Mouse (Mus musculus): Measurements from ENCODE around the gene Mdfic. TPM values are rescaled to one million over a fixed set of nuclear protein-coding genes. Genes with fewer than 3 reads are reported as not detected.

Mdfic gene
- polyA plus RNA-seq, 1 experiment: 5.4 TPM

- H3K4me1 ChIP-seq (ENCODE audit: control insufficient read depth, insufficient read depth, low read length): no peaks in the 10 kb centered on the region
- TF ChIP-seq POLR2A (IDR thresholded peaks at IDR 0.05; ENCODE audit: insufficient read depth, low read length) (no peak), CTCF (IDR thresholded peaks at IDR 0.05; ENCODE audit: low read depth, low read length) (no peak), EP300 (IDR thresholded peaks at IDR 0.05; ENCODE audit: insufficient read depth, low read depth, low read length) (no peak)
These were observed 24.9 kb downstream of the Mdfic start for GRCm38 (mm10) chr6:15745313-15745712.

DNA sequence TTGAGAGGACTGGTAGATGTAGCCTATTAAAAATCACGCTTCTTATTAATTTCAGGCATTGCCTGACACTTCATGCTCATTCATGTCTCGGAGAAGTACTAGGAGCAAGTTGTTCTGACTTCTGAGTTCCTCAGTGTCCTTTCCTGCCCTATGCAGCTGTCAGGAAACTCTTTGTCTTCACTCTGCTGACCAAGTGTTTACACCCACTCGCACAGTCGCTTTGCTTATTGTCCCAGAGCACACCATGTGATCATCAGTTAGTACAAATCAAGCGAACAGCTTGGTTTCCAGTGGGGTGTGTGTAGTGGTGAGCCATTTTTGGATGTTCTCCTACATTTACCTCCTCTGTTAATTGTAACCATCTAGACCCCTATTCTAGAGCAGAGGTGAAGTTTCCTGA lies 25.4 kb downstream of the Mdfic start:
- Histone ChIP-seq H3K4me1 (ENCODE audit: control insufficient read depth, insufficient read depth, low read length) (no peaks in the 10 kb centered on the region), H3K9ac (ENCODE audit: low read depth, poor library complexity, severe bottlenecking) (no peak overlapping the region), H3K4me3 (ENCODE audit: low read depth, low read length) (no peak overlapping the region), H3K36me3 (ENCODE audit: control insufficient read depth, insufficient read depth, low read length, poor library complexity, severe bottlenecking) (no peaks in the 10 kb centered on the region), H3K9me3 (replicated peaks; ENCODE audit: control insufficient read depth, insufficient read depth, low read length, poor library complexity, severe bottlenecking) (no peaks in the 10 kb centered on the region), H3K27me3 (ENCODE audit: control insufficient read depth, insufficient read depth, low read length, poor library complexity, severe bottlenecking) (no peaks in the 10 kb centered on the region), H3K27ac (ENCODE audit: insufficient read depth, low read length) (no peak overlapping the region)
- no peak for TF ChIP-seq EP300 (IDR thresholded peaks at IDR 0.05; ENCODE audit: insufficient read depth, low read depth, low read length)
- TF ChIP-seq POLR2A (IDR thresholded peaks at IDR 0.05; ENCODE audit: insufficient read depth, low read length): no peak
- no peak for TF ChIP-seq CTCF (IDR thresholded peaks at IDR 0.05; ENCODE audit: low read depth, low read length)

More at GRCm38 (mm10) chr6:15745313-15745712, 24.9 kb downstream of the Mdfic start:
- no peak overlapping the region for H3K27ac ChIP-seq (ENCODE audit: insufficient read depth, low read length)
- H3K36me3 ChIP-seq (ENCODE audit: control insufficient read depth, insufficient read depth, low read length, poor library complexity, severe bottlenecking): no peaks in the 10 kb centered on the region
- no peak overlapping the region for H3K9ac ChIP-seq (ENCODE audit: low read depth, poor library complexity, severe bottlenecking)
- H3K4me3 ChIP-seq (ENCODE audit: low read depth, low read length): no peak overlapping the region
- H3K9me3 ChIP-seq (replicated peaks; ENCODE audit: control insufficient read depth, insufficient read depth, low read length, poor library complexity, severe bottlenecking): no peaks in the 10 kb centered on the region
- no peaks in the 10 kb centered on the region for H3K27me3 ChIP-seq (ENCODE audit: control insufficient read depth, insufficient read depth, low read length, poor library complexity, severe bottlenecking)

DNA sequence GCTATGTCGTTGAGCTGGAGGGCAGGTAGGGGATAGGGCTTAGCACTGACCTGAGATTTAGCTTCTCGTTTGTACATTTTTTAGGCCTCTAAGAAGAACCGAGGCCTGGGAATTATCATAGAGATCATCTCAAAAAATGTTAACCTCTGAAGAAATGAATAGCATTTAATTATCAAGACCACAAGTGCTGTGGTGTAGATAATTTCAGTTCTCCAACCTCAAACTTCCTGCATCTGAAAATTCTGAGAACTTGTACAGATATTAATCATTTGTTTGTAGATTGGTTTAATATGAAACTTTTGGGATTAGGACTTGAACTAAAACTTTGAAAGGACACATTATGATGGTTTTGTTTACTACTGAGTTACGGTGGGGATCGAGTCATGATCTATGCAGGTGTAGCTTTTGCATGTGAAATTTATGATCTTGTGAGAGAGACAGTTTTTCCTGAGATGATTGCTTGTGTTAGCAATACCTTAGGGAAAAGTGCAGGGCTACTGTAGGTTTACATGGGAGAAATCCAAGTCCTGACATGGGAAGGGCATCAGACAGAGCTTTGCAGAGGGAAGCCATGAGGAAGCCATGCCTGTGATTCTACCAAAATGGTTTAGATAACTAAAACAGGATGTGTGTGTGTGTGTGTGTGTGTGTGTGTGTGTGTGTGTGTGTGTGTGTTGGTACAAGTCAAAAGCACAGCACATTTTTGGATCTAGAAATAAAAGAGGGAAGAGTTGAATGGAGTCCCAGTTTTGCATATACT lies 27.1 kb downstream of the Mdfic start:
- TF ChIP-seq POLR2A (IDR thresholded peaks at IDR 0.05; ENCODE audit: insufficient read depth, low read length) (no peak), EP300 (IDR thresholded peaks at IDR 0.05; ENCODE audit: insufficient read depth, low read depth, low read length) (no peak), CTCF (IDR thresholded peaks at IDR 0.05; ENCODE audit: low read depth, low read length) (no peak)
- H3K4me3 ChIP-seq (ENCODE audit: low read depth, low read length): no peak overlapping the region
- H3K27ac ChIP-seq (ENCODE audit: insufficient read depth, low read length): no peak overlapping the region
- no peaks in the 10 kb centered on the region for H3K4me1 ChIP-seq (ENCODE audit: control insufficient read depth, insufficient read depth, low read length)
- no peaks in the 10 kb centered on the region for H3K27me3 ChIP-seq (ENCODE audit: control insufficient read depth, insufficient read depth, low read length, poor library complexity, severe bottlenecking)
- H3K36me3 ChIP-seq (ENCODE audit: control insufficient read depth, insufficient read depth, low read length, poor library complexity, severe bottlenecking): no peaks in the 10 kb centered on the region
- H3K9me3 ChIP-seq (replicated peaks; ENCODE audit: control insufficient read depth, insufficient read depth, low read length, poor library complexity, severe bottlenecking): no peaks in the 10 kb centered on the region
- no peak overlapping the region for H3K9ac ChIP-seq (ENCODE audit: low read depth, poor library complexity, severe bottlenecking)

GRCm38 (mm10) chr6:15748236-15748635 lies 27.8 kb downstream of the Mdfic start:
- H3K27ac ChIP-seq (ENCODE audit: insufficient read depth, low read length): no peak overlapping the region
- no peaks in the 10 kb centered on the region for H3K9me3 ChIP-seq (replicated peaks; ENCODE audit: control insufficient read depth, insufficient read depth, low read length, poor library complexity, severe bottlenecking)
- H3K27me3 ChIP-seq (ENCODE audit: control insufficient read depth, insufficient read depth, low read length, poor library complexity, severe bottlenecking): no peaks in the 10 kb centered on the region
- no peak for TF ChIP-seq POLR2A (IDR thresholded peaks at IDR 0.05; ENCODE audit: insufficient read depth, low read length)
- no peak for TF ChIP-seq CTCF (IDR thresholded peaks at IDR 0.05; ENCODE audit: low read depth, low read length)
- H3K36me3 ChIP-seq (ENCODE audit: control insufficient read depth, insufficient read depth, low read length, poor library complexity, severe bottlenecking): no peaks in the 10 kb centered on the region
- H3K4me3 ChIP-seq (ENCODE audit: low read depth, low read length): no peak overlapping the region
- H3K4me1 ChIP-seq (ENCODE audit: control insufficient read depth, insufficient read depth, low read length): no peaks in the 10 kb centered on the region
- no peak overlapping the region for H3K9ac ChIP-seq (ENCODE audit: low read depth, poor library complexity, severe bottlenecking)

GRCm38 (mm10) chr6:15748943-15749342 lies 28.5 kb downstream of the Mdfic start:
- H3K4me1 ChIP-seq (ENCODE audit: control insufficient read depth, insufficient read depth, low read length): no peaks in the 10 kb centered on the region
- H3K9me3 ChIP-seq (replicated peaks; ENCODE audit: control insufficient read depth, insufficient read depth, low read length, poor library complexity, severe bottlenecking): no peaks in the 10 kb centered on the region
- TF ChIP-seq EP300 (IDR thresholded peaks at IDR 0.05; ENCODE audit: insufficient read depth, low read depth, low read length): no peak
- no peak for TF ChIP-seq CTCF (IDR thresholded peaks at IDR 0.05; ENCODE audit: low read depth, low read length)
- TF ChIP-seq POLR2A (IDR thresholded peaks at IDR 0.05; ENCODE audit: insufficient read depth, low read length): no peak
- no peak overlapping the region for H3K9ac ChIP-seq (ENCODE audit: low read depth, poor library complexity, severe bottlenecking)
- no peaks in the 10 kb centered on the region for H3K27me3 ChIP-seq (ENCODE audit: control insufficient read depth, insufficient read depth, low read length, poor library complexity, severe bottlenecking)
- H3K27ac ChIP-seq (ENCODE audit: insufficient read depth, low read length): no peak overlapping the region
- no peaks in the 10 kb centered on the region for H3K36me3 ChIP-seq (ENCODE audit: control insufficient read depth, insufficient read depth, low read length, poor library complexity, severe bottlenecking)
- no peak overlapping the region for H3K4me3 ChIP-seq (ENCODE audit: low read depth, low read length)

DNA sequence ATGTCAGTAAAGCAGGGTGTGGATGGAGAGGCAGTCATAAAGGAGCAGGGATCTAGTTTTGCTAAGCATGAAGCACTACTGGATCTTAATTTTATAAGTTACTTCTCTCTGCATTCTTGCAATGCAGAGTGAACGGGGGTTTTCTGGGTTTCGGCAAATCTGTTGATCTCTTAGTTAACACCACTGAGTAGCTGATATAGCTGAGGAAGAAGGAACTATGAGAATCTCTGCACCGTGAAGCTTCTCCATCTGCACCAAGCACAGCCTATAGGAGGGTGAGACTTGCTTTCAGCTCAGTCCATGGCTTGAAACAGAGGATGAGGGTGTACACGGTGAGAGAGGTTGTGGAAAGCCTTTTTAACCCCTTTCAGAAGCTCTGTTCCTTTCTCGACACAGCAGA lies 29.6 kb downstream of the Mdfic start:
- H3K36me3 ChIP-seq (ENCODE audit: control insufficient read depth, insufficient read depth, low read length, poor library complexity, severe bottlenecking): no peaks in the 10 kb centered on the region
- H3K4me3 ChIP-seq (ENCODE audit: low read depth, low read length): no peak overlapping the region
- TF ChIP-seq POLR2A (IDR thresholded peaks at IDR 0.05; ENCODE audit: insufficient read depth, low read length): no peak
- no peak for TF ChIP-seq CTCF (IDR thresholded peaks at IDR 0.05; ENCODE audit: low read depth, low read length)
- TF ChIP-seq EP300 (IDR thresholded peaks at IDR 0.05; ENCODE audit: insufficient read depth, low read depth, low read length): no peak
- no peak overlapping the region for H3K27ac ChIP-seq (ENCODE audit: insufficient read depth, low read length)
- no peaks in the 10 kb centered on the region for H3K9me3 ChIP-seq (replicated peaks; ENCODE audit: control insufficient read depth, insufficient read depth, low read length, poor library complexity, severe bottlenecking)
- no peaks in the 10 kb centered on the region for H3K27me3 ChIP-seq (ENCODE audit: control insufficient read depth, insufficient read depth, low read length, poor library complexity, severe bottlenecking)
- no peaks in the 10 kb centered on the region for H3K4me1 ChIP-seq (ENCODE audit: control insufficient read depth, insufficient read depth, low read length)
- H3K9ac ChIP-seq (ENCODE audit: low read depth, poor library complexity, severe bottlenecking): no peak overlapping the region

All from ES-Bruce4 (cell line).